Mouse (Mus musculus) Patski (cell line): ENCODE results near the gene Klhl26. TPM values are rescaled to one million over a fixed set of nuclear protein-coding genes. Genes with fewer than 3 reads are reported as not detected.

ENCODE experiments used
- ATAC-seq: fragments of 100-300 bp; one replicate; pipeline ENCODE4 v1.8.0; 2021
- CTCF ChIA-PET: fragments of 350-600 bp; sonication (Branson Sonifier 250); formaldehyde crosslinking; loops from one replicate; lab custom pipeline; 2022; ENCODE audit warnings: inconsistent platforms; lab: Charles Lee
- POLR2A ChIA-PET: fragments of 350-600 bp; sonication (Branson Sonifier 250); formaldehyde crosslinking; loops from one replicate; lab custom pipeline; 2022; ENCODE audit warnings: antibody characterized with exemption, inconsistent platforms; lab: Charles Lee
- DNase-seq: peaks from one replicate; pipeline ENCODE4 v3.0.0-alpha.2; 2011; ENCODE audit warnings: low read depth, low spot score
- H3K27me3 ChIP-seq: fragments of 371-371 bp; one replicate; pipeline ENCODE4 v1.5.1; 2021
- CTCF ChIP-seq: fragments of 100-300 bp; IDR thresholded peaks from one replicate; pipeline ENCODE4 v1.5.1; 2021
- in situ Hi-C: fragments of 300-500 bp; cut with MboI; formaldehyde crosslinking; loops from 3 replicates; pipeline ENCODE4 v1.11.1; 2018; ENCODE audit warnings: low pct_unique_long_range_greater_than_20kb, mixed read lengths
- polyA plus RNA-seq: library from polyadenylated mRNA; unstranded; gene quantifications from one replicate; pipeline ENCODE4 v1.2.3, GENCODE M21; 2021

Klhl26 gene
- polyA plus RNA-seq, 1 experiment from 2014 or later = 27.5 TPM

- ChIA-PET POLR2A (no interaction called here), CTCF (interaction anchor here (1.3 kb wide), 1 partner anchor 10 kb away, joined by 4 read pairs; no protein-coding TSS in a partner anchor)
- ATAC-seq (no peak), DNase-seq (no peak)
- H3K27me3 ChIP-seq = no peaks in the 10 kb centered on the region
- TF ChIP-seq CTCF = no peak
- in situ Hi-C loops = no loop called here
These were observed 12.6 kb downstream of the Klhl26 start for GRCm38 (mm10) chr8:70464162-70464561.

GRCm38 (mm10) chr8:70463306-70463705 is 13.5 kb downstream of the Klhl26 start:
- no peak for TF ChIP-seq CTCF
- ChIA-PET CTCF (no interaction called here), POLR2A (interaction anchor here (1.1 kb wide), 1 partner anchor 31 kb away, joined by 4 read pairs; no protein-coding TSS in a partner anchor)
- ATAC-seq = no peak
- in situ Hi-C loops = no loop called here
- no peak for DNase-seq
- H3K27me3 ChIP-seq = no peaks in the 10 kb centered on the region

GRCm38 (mm10) chr8:70462516-70462813 is 14.3 kb downstream of the Klhl26 start:
- in situ Hi-C loops = no loop called here
- no peak for ATAC-seq
- H3K27me3 ChIP-seq = no peaks in the 10 kb centered on the region
- no peak for TF ChIP-seq CTCF
- CTCF ChIA-PET = no interaction called here
- POLR2A ChIA-PET = interaction anchor here (1.1 kb wide), 1 partner anchor 31 kb away, joined by 4 read pairs; no protein-coding TSS in a partner anchor
- DNase-seq = no peak

- ChIA-PET CTCF (interaction anchor here (1.0 kb wide), 1 partner anchor 42 kb away, joined by 3 read pairs; no protein-coding TSS in a partner anchor), POLR2A (interaction anchor here (1.1 kb wide), 1 partner anchor 30 kb away, joined by 4 read pairs; no protein-coding TSS in a partner anchor)
- ATAC-seq (peak; percentile 77), DNase-seq (peak; percentile 44)
- no peak for TF ChIP-seq CTCF
- in situ Hi-C loops = no loop called here
- H3K27me3 ChIP-seq = no peaks in the 10 kb centered on the region
These were observed 14.8 kb downstream of the Klhl26 start for GRCm38 (mm10) chr8:70461765-70462515.

GRCm38 (mm10) chr8:70460606-70461005 is 16.2 kb downstream of the Klhl26 start:
- H3K27me3 ChIP-seq = no peaks in the 10 kb centered on the region
- no peak for ATAC-seq
- CTCF ChIA-PET = interaction anchor here (1.0 kb wide), 1 partner anchor 44 kb away, joined by 3 read pairs; no protein-coding TSS in a partner anchor
- TF ChIP-seq CTCF = no peak
- POLR2A ChIA-PET = interaction anchor here (0.9 kb wide), 1 partner anchor 12 kb away, joined by 3 read pairs; no protein-coding TSS in a partner anchor
- in situ Hi-C loops = no loop called here
- DNase-seq = no peak

- POLR2A ChIA-PET = interaction anchor here (0.9 kb wide), 1 partner anchor 12 kb away, joined by 3 read pairs; no protein-coding TSS in a partner anchor
- in situ Hi-C loops = no loop called here
- H3K27me3 ChIP-seq = no peaks in the 10 kb centered on the region
- TF ChIP-seq CTCF = no peak
- DNase-seq = no peak
- CTCF ChIA-PET = no interaction called here
- ATAC-seq = peak; percentile 9
These were observed 16.6 kb downstream of the Klhl26 start for GRCm38 (mm10) chr8:70460199-70460598.

- ChIA-PET CTCF (no interaction called here), POLR2A (interaction anchor here (0.9 kb wide), 1 partner anchor 13 kb away, joined by 3 read pairs; no protein-coding TSS in a partner anchor)
- DNase-seq (no peak), ATAC-seq (no peak)
- no peak for TF ChIP-seq CTCF
- no peaks in the 10 kb centered on the region for H3K27me3 ChIP-seq
- in situ Hi-C loops = no loop called here
These were observed 17.1 kb downstream of the Klhl26 start for GRCm38 (mm10) chr8:70459636-70460035.

- no peak for ATAC-seq
- no peaks in the 10 kb centered on the region for H3K27me3 ChIP-seq
- no peak for DNase-seq
- CTCF ChIA-PET = no interaction called here
- no peak for TF ChIP-seq CTCF
- in situ Hi-C loops = no loop called here
- POLR2A ChIA-PET = interaction anchor here (0.8 kb wide), 1 partner anchor 10 kb away, joined by 3 read pairs; no protein-coding TSS in a partner anchor
These were observed 18.3 kb downstream of the Klhl26 start for GRCm38 (mm10) chr8:70458462-70458861.

- in situ Hi-C loops = no loop called here
- H3K27me3 ChIP-seq = no peaks in the 10 kb centered on the region
- DNase-seq (no peak), ATAC-seq (no peak)
- ChIA-PET CTCF (no interaction called here), POLR2A (interaction anchor here (0.8 to 1.1 kb wide), 2 partner anchors 9 to 10 kb away, joined by 3 read pairs; no protein-coding TSS in a partner anchor)
- TF ChIP-seq CTCF = no peak
These were observed 18.9 kb downstream of the Klhl26 start for GRCm38 (mm10) chr8:70457882-70458281.

- no peaks in the 10 kb centered on the region for H3K27me3 ChIP-seq
- DNase-seq = no peak
- no peak for TF ChIP-seq CTCF
- POLR2A ChIA-PET = interaction anchor here (1.1 kb wide), 1 partner anchor 10 kb away, joined by 3 read pairs; no protein-coding TSS in a partner anchor
- no peak for ATAC-seq
- in situ Hi-C loops = no loop called here
- CTCF ChIA-PET = no interaction called here
These were observed 19.8 kb downstream of the Klhl26 start for GRCm38 (mm10) chr8:70456996-70457395.

- CTCF ChIA-PET = interaction anchor here (1.0 to 1.4 kb wide), 2 partner anchors 11 to 13 kb away, joined by 3 to 4 read pairs; no protein-coding TSS in a partner anchor
- TF ChIP-seq CTCF = no peak
- POLR2A ChIA-PET = no interaction called here
- no peak for DNase-seq
- no peaks in the 10 kb centered on the region for H3K27me3 ChIP-seq
- in situ Hi-C loops = no loop called here
- no peak for ATAC-seq
These were observed 22.9 kb downstream of the Klhl26 start for GRCm38 (mm10) chr8:70453852-70454251.
